Comparison of ENCODE assay signal across 28 mouse cellular contexts in the genomic region with DNA sequence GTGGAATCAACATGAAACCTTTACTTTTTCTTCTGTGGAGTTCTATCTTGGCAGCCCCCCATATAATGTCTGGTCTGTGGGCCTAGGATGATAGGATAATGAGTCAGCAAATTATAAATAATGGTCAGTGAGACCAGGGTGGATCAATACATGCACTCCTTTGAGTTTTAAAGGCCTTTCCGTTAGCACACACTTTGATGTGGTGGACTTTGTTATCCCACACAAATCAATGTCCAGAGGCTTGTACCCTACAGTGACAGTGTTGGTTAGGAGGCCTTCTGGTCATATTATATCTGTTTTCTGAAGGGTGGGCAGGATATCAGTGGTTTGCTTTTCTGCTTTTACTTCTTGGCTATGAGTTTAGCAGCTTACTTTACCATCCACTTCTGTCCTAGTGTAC.
"Had no signal": no experiment of that assay in that cellular context is flagged by ENCODE, and none has a peak within 500 bp of the region (broad histone marks: within the 10 kb centered on the region; RNA-seq: fewer than 3 reads in every experiment).

No protein-coding gene starts in this region.

- DNase-seq: cerebellum, adult 2 months; cerebellum, adult 8-10 months; cerebellum, adult 9-10 months; cerebellum, adult 9-11 months; cerebellum, postnatal 10 days; cerebellum, postnatal 14 days; cerebellum, postnatal 25 days; cerebellum, postnatal 36 days; embryo, embryonic 11 days; forebrain, postnatal 0 days; gastrocnemius, adult 2 months; gastrocnemius, postnatal 10 days; gastrocnemius, postnatal 14 days; gastrocnemius, postnatal 25 days; gastrocnemius, postnatal 36 days; heart, adult 11 months; heart, adult 18-20 months had no signal

- H3K27me3 ChIP-seq: embryonic facial prominence, embryonic 12.5 days; embryonic facial prominence, embryonic 13.5 days; embryonic facial prominence, embryonic 15.5 days; forebrain, embryonic 12.5 days; forebrain, embryonic 13.5 days; forebrain, embryonic 15.5 days had no signal

- H3K4me1 ChIP-seq: embryonic facial prominence, embryonic 10.5 days; embryonic facial prominence, embryonic 12.5 days; embryonic facial prominence, embryonic 13.5 days; embryonic facial prominence, embryonic 15.5 days; forebrain, embryonic 10.5 days; forebrain, embryonic 12.5 days; forebrain, embryonic 13.5 days; forebrain, embryonic 15.5 days had no signal

- H3K36me3 ChIP-seq: embryonic facial prominence, embryonic 10.5 days; embryonic facial prominence, embryonic 12.5 days; embryonic facial prominence, embryonic 13.5 days; embryonic facial prominence, embryonic 15.5 days; forebrain, embryonic 10.5 days; forebrain, embryonic 12.5 days; forebrain, embryonic 15.5 days had no signal

- H3K4me2 ChIP-seq: embryonic facial prominence, embryonic 12.5 days; embryonic facial prominence, embryonic 13.5 days; embryonic facial prominence, embryonic 15.5 days; forebrain, embryonic 12.5 days; forebrain, embryonic 13.5 days; forebrain, embryonic 15.5 days had no signal

- H3K27ac ChIP-seq: embryonic facial prominence, embryonic 10.5 days; embryonic facial prominence, embryonic 12.5 days; embryonic facial prominence, embryonic 13.5 days; embryonic facial prominence, embryonic 15.5 days; forebrain, embryonic 10.5 days; forebrain, embryonic 12.5 days; forebrain, embryonic 13.5 days; forebrain, embryonic 15.5 days; gastrocnemius, adult 2 months had no signal

- ATAC-seq: forebrain, embryonic 13.5 days; forebrain, embryonic 14.5 days; forebrain, embryonic 15.5 days; forebrain, embryonic 16.5 days; forebrain, postnatal 0 days had no signal

- H3K9me3 ChIP-seq: embryonic facial prominence, embryonic 10.5 days; embryonic facial prominence, embryonic 12.5 days; embryonic facial prominence, embryonic 13.5 days; embryonic facial prominence, embryonic 15.5 days; forebrain, embryonic 10.5 days; forebrain, embryonic 12.5 days; forebrain, embryonic 13.5 days; forebrain, embryonic 15.5 days had no signal

- H3K9ac ChIP-seq: embryonic facial prominence, embryonic 12.5 days; embryonic facial prominence, embryonic 13.5 days; embryonic facial prominence, embryonic 15.5 days; forebrain, embryonic 12.5 days; forebrain, embryonic 13.5 days; forebrain, embryonic 15.5 days; forebrain, postnatal 0 days had no signal

- H3K4me3 ChIP-seq: embryonic facial prominence, embryonic 10.5 days; embryonic facial prominence, embryonic 12.5 days; embryonic facial prominence, embryonic 13.5 days; embryonic facial prominence, embryonic 15.5 days; erythroblast, embryonic 14.5 days; forebrain, embryonic 10.5 days; forebrain, embryonic 12.5 days; forebrain, embryonic 13.5 days; forebrain, embryonic 15.5 days; gastrocnemius, adult 2 months had no signal
